Mouse (Mus musculus): ENCODE measurements around the gene Rangap1. TPM values are rescaled to one million over a fixed set of nuclear protein-coding genes. Genes with fewer than 3 reads are reported as not detected.
A peak's percentile ranks its signal among the peaks of the same experiment; 100 is the strongest.

The Rangap1 gene
- total and polyA plus RNA-seq, 3 experiments, result 71.6 to 183 (median 115) TPM

DNA sequence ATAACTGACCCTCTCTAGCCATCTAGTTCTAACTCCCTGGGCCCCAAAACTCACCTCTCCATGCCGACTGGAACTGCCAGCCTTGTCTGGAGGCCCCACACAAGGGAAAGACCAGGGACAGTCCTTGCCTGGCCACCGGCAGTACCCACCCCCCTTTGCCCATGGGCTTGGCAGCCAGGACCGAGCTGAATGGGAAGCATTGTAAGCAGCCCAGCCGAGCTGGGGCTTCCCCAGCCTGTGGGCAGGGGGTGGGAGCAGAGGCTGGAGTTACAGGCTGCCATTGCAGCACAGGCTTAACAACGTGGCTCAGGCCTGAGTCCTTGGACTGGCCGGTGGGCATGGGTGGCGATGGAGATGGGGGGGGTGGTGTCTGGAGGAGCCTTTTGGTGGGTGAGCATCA is 48.2 kb downstream of the Rangap1 start, which contains the start of gene Chadl:
Chadl (minus strand) TSS at position 113 of the 400 bp plus-strand sequence.
- no peak for TF ChIP-seq CTCF (IDR thresholded peaks at IDR 0.05; ENCODE audit: low read depth, low read length)
- no peak for TF ChIP-seq GATA2 (IDR thresholded peaks at IDR 0.05; ENCODE audit: borderline replicate concordance, low read depth, low read length)
- TF ChIP-seq GATA1 (IDR thresholded peaks at IDR 0.05; ENCODE audit: borderline replicate concordance, low read length), result no peak
- no peak for TF ChIP-seq POLR2AphosphoS5 (IDR thresholded peaks at IDR 0.05; ENCODE audit: insufficient replicate concordance, low read depth, low read length)
- no peak for TF ChIP-seq TAL1 (conservative IDR thresholded peaks at IDR 0.05; ENCODE audit: low read depth, low read length)
- DNase-seq (ENCODE audit: low spot score) (no peak), ATAC-seq (ENCODE audit: extremely low read depth, insufficient number of reproducible peaks, low FRiP score, poor library complexity, severe bottlenecking) (no peak)
- H3K36me3 ChIP-seq (replicated peaks), result peaks cover 3% of the 10 kb centered on the region
- no peak within 1 kb of the TSS for H3K4me3 ChIP-seq (ENCODE audit: low read depth, low read length)
- H3K27me3 ChIP-seq (ENCODE audit: insufficient read depth, low read length), result peaks cover 53% of the 10 kb centered on the region
- peaks cover 3% of the 10 kb centered on the region; the same call in 1 of the 2 replicates for H3K9me3 ChIP-seq (replicated peaks)
- peaks cover 29% of the 10 kb centered on the region for H3K4me1 ChIP-seq (ENCODE audit: insufficient read depth, low read depth, low read length)

DNA sequence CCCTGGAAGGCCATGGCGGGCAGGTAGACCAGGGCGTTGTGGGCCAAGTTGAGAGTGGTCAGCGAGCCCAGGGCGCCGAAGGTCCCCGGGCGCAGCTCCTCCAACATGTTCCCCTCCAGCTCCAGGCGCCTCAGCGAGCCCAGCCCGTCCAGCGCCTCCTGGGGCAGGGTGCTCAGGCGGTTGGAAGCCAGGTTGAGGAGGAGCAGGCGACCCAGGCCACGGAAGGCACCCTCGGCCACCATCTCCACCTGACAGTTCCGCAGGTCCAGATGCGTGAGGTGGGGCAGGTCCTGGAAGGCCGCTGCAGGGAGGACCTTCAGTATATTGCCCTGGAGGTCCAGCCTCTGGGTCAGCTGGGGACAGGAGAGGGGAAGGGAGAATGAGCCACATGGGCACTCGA is 50.4 kb downstream of the Rangap1 start:
- ATAC-seq (ENCODE audit: extremely low read depth, insufficient number of reproducible peaks, low FRiP score, poor library complexity, severe bottlenecking), result no peak
- Histone ChIP-seq H3K36me3 (replicated peaks) (peaks cover 2% of the 10 kb centered on the region), H3K9me3 (replicated peaks) (peaks cover 3% of the 10 kb centered on the region; the same call in 1 of the 2 replicates), H3K4me1 (ENCODE audit: insufficient read depth, low read depth, low read length) (peaks cover 26% of the 10 kb centered on the region), H3K27me3 (ENCODE audit: insufficient read depth, low read length) (peaks cover 61% of the 10 kb centered on the region), H3K4me3 (ENCODE audit: low read depth, low read length) (peak overlapping the region; percentile 68; the same call in 1 of the 2 replicates)
- TF ChIP-seq CTCF (IDR thresholded peaks at IDR 0.05; ENCODE audit: low read depth, low read length) (no peak), TAL1 (conservative IDR thresholded peaks at IDR 0.05; ENCODE audit: low read depth, low read length) (no peak), GATA1 (IDR thresholded peaks at IDR 0.05; ENCODE audit: borderline replicate concordance, low read length) (no peak), POLR2AphosphoS5 (IDR thresholded peaks at IDR 0.05; ENCODE audit: insufficient replicate concordance, low read depth, low read length) (no peak), GATA2 (IDR thresholded peaks at IDR 0.05; ENCODE audit: borderline replicate concordance, low read depth, low read length) (no peak)
- no peak for DNase-seq (ENCODE audit: low spot score)

DNA sequence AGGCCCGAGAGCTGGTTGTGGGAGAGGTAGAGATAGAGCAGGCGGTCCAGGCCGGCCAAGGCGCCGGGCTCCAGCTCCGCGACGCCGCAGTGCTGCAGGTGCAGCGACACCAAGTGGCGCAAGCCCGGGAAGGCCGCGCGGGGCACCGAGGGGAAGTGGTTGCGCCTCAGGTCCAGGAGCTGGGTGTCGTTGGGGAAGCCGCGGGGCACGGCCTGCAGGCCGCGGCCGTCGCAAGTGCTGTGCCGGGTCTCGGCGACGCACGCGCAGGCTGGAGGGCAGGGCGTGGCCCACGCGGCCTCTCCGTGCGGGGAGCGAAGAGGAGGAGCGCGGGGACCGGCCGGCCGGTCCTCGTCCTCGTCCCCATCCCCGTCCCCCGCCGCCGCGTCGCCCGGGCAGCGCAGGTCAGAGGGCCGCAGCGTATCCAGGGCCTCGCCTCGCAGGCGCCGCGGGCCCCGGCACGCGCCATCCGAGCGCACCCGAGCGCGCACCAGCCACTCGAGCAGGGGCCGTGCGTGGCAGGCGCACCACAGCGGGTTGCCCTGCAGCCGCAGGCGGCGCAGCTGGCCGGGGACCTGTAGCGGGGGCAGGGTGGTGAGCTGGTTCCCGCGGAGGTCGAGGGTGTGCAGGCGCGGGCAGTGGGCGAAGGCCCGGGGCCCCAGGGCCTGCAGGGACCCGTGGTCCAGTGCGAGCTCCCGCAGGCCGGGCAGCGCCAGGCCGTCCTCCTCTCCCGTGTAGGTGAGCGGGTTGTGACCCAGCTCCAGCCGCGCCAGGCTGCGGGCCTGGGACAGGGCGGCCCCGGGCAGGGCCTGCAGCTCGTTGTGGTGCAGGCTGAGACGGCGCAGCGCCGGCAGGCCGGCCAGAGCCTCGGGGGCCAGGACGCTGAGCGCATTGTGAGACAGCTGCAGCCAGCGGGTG is 51.1 kb downstream of the Rangap1 start:
- H3K36me3 ChIP-seq (replicated peaks), result peaks cover 9% of the 10 kb centered on the region
- DNase-seq (ENCODE audit: low spot score) (peak; percentile 75), ATAC-seq (ENCODE audit: extremely low read depth, insufficient number of reproducible peaks, low FRiP score, poor library complexity, severe bottlenecking) (no peak)
- H3K27me3 ChIP-seq (ENCODE audit: insufficient read depth, low read length), result peaks cover 61% of the 10 kb centered on the region
- TF ChIP-seq POLR2AphosphoS5 (IDR thresholded peaks at IDR 0.05; ENCODE audit: insufficient replicate concordance, low read depth, low read length) (no peak), TAL1 (conservative IDR thresholded peaks at IDR 0.05; ENCODE audit: low read depth, low read length) (no peak), GATA2 (IDR thresholded peaks at IDR 0.05; ENCODE audit: borderline replicate concordance, low read depth, low read length) (no peak), GATA1 (IDR thresholded peaks at IDR 0.05; ENCODE audit: borderline replicate concordance, low read length) (no peak), CTCF (IDR thresholded peaks at IDR 0.05; ENCODE audit: low read depth, low read length) (no peak)
- H3K4me1 ChIP-seq (ENCODE audit: insufficient read depth, low read depth, low read length), result peaks cover 25% of the 10 kb centered on the region
- H3K9me3 ChIP-seq (replicated peaks), result peaks cover 3% of the 10 kb centered on the region; the same call in 1 of the 2 replicates
- peak overlapping the region; percentile 68 for H3K4me3 ChIP-seq (ENCODE audit: low read depth, low read length)

DNA sequence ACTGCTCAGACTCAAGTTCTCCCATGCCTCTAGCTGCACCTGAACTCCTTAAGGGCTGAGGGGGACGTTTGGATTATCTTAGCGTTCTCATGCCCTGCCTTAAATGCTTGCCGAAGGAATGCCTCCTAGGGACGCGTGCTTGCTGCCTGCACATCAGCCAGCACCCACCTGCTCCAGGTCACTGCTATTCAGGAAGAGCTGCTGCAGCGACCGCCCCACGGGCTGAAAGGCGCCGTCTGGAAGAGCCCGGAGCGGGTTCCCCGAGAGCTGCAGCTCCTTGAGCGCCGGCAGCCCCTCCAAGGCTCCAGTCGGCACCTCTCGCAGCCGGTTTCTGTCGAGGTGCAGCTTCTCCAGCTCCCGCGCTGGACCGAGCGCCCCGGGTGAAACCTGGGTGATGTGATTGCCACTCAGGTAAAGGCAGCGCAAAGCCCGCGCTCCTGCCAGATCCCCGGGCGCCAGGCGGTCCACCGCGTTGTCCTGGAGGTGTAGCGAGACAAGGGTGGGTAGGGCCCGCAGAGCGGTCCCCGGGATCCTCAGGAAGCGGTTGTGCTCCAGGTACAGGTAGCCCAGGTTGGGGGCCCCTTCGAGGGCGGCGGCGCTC is 51.9 kb downstream of the Rangap1 start:
- Histone ChIP-seq H3K9me3 (replicated peaks) (peaks cover 3% of the 10 kb centered on the region; the same call in 1 of the 2 replicates), H3K36me3 (replicated peaks) (peaks cover 15% of the 10 kb centered on the region), H3K27me3 (ENCODE audit: insufficient read depth, low read length) (peaks cover 61% of the 10 kb centered on the region), H3K4me3 (ENCODE audit: low read depth, low read length) (peak overlapping the region; percentile 68; the same call in 1 of the 2 replicates), H3K4me1 (ENCODE audit: insufficient read depth, low read depth, low read length) (peaks cover 25% of the 10 kb centered on the region)
- no peak for ATAC-seq (ENCODE audit: extremely low read depth, insufficient number of reproducible peaks, low FRiP score, poor library complexity, severe bottlenecking)
- TF ChIP-seq CTCF (IDR thresholded peaks at IDR 0.05; ENCODE audit: low read depth, low read length), result no peak
- no peak for TF ChIP-seq GATA1 (IDR thresholded peaks at IDR 0.05; ENCODE audit: borderline replicate concordance, low read length)
- no peak for TF ChIP-seq GATA2 (IDR thresholded peaks at IDR 0.05; ENCODE audit: borderline replicate concordance, low read depth, low read length)
- no peak for TF ChIP-seq TAL1 (conservative IDR thresholded peaks at IDR 0.05; ENCODE audit: low read depth, low read length)
- TF ChIP-seq POLR2AphosphoS5 (IDR thresholded peaks at IDR 0.05; ENCODE audit: insufficient replicate concordance, low read depth, low read length), result no peak
- no peak for DNase-seq (ENCODE audit: low spot score)

DNA sequence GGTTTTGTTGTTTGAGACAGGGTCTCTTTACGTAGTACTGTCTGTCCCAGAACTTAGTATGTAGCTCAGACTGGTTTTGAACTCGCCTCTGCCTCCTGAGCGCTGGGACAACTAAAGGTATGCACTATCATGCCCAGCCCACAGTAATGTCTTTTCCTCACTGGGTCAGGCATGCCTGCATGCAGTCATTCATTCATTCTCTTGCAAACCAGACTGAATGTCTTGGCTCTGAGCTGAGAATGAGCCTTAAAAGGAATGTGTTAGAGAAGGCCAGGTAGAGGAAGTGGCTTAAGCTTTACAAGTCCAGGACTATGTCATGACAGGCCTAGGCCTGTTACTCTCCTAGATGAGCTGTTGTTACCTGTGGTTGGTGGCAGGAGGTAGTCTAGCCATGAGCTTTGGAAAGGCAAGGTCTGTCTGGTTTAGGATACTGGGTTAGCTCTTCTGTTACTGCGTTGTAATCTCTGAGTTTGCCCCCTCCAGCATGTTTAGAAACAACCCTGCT is 65.0 kb downstream of the Rangap1 start:
- no peaks in the 10 kb centered on the region for H3K9me3 ChIP-seq (replicated peaks)
- DNase-seq (ENCODE audit: low spot score) (no peak), ATAC-seq (ENCODE audit: extremely low read depth, insufficient number of reproducible peaks, low FRiP score, poor library complexity, severe bottlenecking) (no peak)
- peaks cover 3% of the 10 kb centered on the region; the same call in 1 of the 2 replicates for H3K4me1 ChIP-seq (ENCODE audit: insufficient read depth, low read depth, low read length)
- TF ChIP-seq CTCF (IDR thresholded peaks at IDR 0.05; ENCODE audit: low read depth, low read length) (no peak), GATA1 (IDR thresholded peaks at IDR 0.05; ENCODE audit: borderline replicate concordance, low read length) (no peak), GATA2 (IDR thresholded peaks at IDR 0.05; ENCODE audit: borderline replicate concordance, low read depth, low read length) (no peak), TAL1 (conservative IDR thresholded peaks at IDR 0.05; ENCODE audit: low read depth, low read length) (no peak), POLR2AphosphoS5 (IDR thresholded peaks at IDR 0.05; ENCODE audit: insufficient replicate concordance, low read depth, low read length) (no peak)
- no peak overlapping the region for H3K4me3 ChIP-seq (ENCODE audit: low read depth, low read length)
- no peaks in the 10 kb centered on the region for H3K27me3 ChIP-seq (ENCODE audit: insufficient read depth, low read length)
- peaks cover 97% of the 10 kb centered on the region for H3K36me3 ChIP-seq (replicated peaks)
